Mouse (Mus musculus) limb, embryonic 14.5 days (tissue): Measurements from ENCODE around the gene Cenpp. TPM values are rescaled to one million over a fixed set of nuclear protein-coding genes. Genes with fewer than 3 reads are reported as not detected.

ENCODE experiments used
- ATAC-seq: fragments of 200-750 bp; cut with Nextera tagmentation; 2 replicates; pipeline ENCODE4 v1.8.0; 2017; ENCODE audit warnings: low read depth, moderate number of reproducible peaks, moderate TSS enrichment; ENCODE audit not compliant: low FRiP score
- DNase-seq: peaks from one replicate; pipeline ENCODE4 v3.0.0-alpha.2; 2015; ENCODE audit warnings: low spot score
- H3K27ac ChIP-seq: fragments of 300-500 bp; sonication (generic); replicated peaks from 2 replicates; pipeline ENCODE4 v1.5.1; 2014; ENCODE audit warnings: low read depth, mild to moderate bottlenecking, low read length, moderate library complexity, mixed read lengths
- H3K27me3 ChIP-seq: fragments of 300-500 bp; sonication (generic); 2 replicates; pipeline ENCODE4 v1.6.1; 2014; ENCODE audit warnings: low read length, mixed read lengths; ENCODE audit not compliant: control insufficient read depth, insufficient read depth
- H3K36me3 ChIP-seq: fragments of 300-500 bp; sonication (generic); 2 replicates; pipeline ENCODE4 v1.6.1; 2014; ENCODE audit warnings: mild to moderate bottlenecking, low read length, moderate library complexity, mixed read lengths; ENCODE audit not compliant: control insufficient read depth, insufficient read depth
- H3K4me1 ChIP-seq: fragments of 300-500 bp; sonication (generic); 2 replicates; pipeline ENCODE4 v1.6.1; 2014; ENCODE audit warnings: antibody characterized with exemption, low read length, mixed read lengths; ENCODE audit not compliant: control insufficient read depth, insufficient read depth
- H3K4me2 ChIP-seq: fragments of 300-500 bp; sonication (generic); replicated peaks from 2 replicates; pipeline ENCODE4 v1.6.1; 2014; ENCODE audit warnings: low read depth, mild to moderate bottlenecking, low read length, moderate library complexity; ENCODE audit not compliant: severe bottlenecking
- H3K4me3 ChIP-seq: fragments of 300-500 bp; sonication (generic); replicated peaks from 2 replicates; pipeline ENCODE4 v1.5.1; 2014; ENCODE audit warnings: low read length
- H3K9ac ChIP-seq: fragments of 300-500 bp; sonication (generic); 2 replicates; pipeline ENCODE4 v1.6.1; 2014; ENCODE audit warnings: mild to moderate bottlenecking, low read depth, low read length, moderate library complexity; ENCODE audit not compliant: severe bottlenecking
- H3K9me3 ChIP-seq: fragments of 300-500 bp; sonication (generic); 2 replicates; pipeline ENCODE4 v1.6.1; 2016; ENCODE audit warnings: low read length; ENCODE audit not compliant: control insufficient read depth
- POLR2A ChIP-seq: fragments of 200-500 bp; IDR thresholded peaks from 2 replicates; pipeline ENCODE4 v1.8.0; 2012; ENCODE audit warnings: inconsistent platforms, mild to moderate bottlenecking, moderate library complexity, borderline replicate concordance; ENCODE audit not compliant: insufficient read depth, insufficient read length; ENCODE audit errors: extremely low read depth
- WGBS: fragments of 180-500 bp; shearing (Covaris S2); extraction: QIAGEN DNeasy Blood & Tissue Kit; methylation state at CpG from one replicate; pipeline ENCODE4 v1.1.7; 2014; 5-methylcytosine and 5-hydroxymethylcytosine counted together
- polyA plus RNA-seq, 2 experiments: library from polyadenylated mRNA; depleted of rRNA in 1 of 2; stranded (reverse) in 1 of 2; unstranded in 1 of 2; fragments of >200 nt; fragmentation: Nextera tagmentation in 1 of 2; extraction: Ambion mirVana in 1 of 2; gene quantifications; 2 replicates each; pipeline versions ENCODE4 v1.2.1 to v1.2.3; 2012 to 2014

The Cenpp gene
- polyA plus RNA-seq, 2 experiments, result 9.8 to 22.2 TPM

- no peak overlapping the region; the same call in 1 of the 2 replicates for H3K9ac ChIP-seq
- H3K27ac ChIP-seq, result peak overlapping the region; percentile 74
- no peak overlapping the region for H3K4me3 ChIP-seq
- no peaks in the 10 kb centered on the region for H3K36me3 ChIP-seq
- ATAC-seq (no peak), DNase-seq (peak; percentile 66)
- no peaks in the 10 kb centered on the region for H3K9me3 ChIP-seq
- H3K4me1 ChIP-seq, result peaks cover 19% of the 10 kb centered on the region
- 80% methylated on average over 1 of the region's 1 CpGs for WGBS
- TF ChIP-seq POLR2A, result no peak
- no peak overlapping the region for H3K4me2 ChIP-seq
- H3K27me3 ChIP-seq, result no peaks in the 10 kb centered on the region
Measured at GRCm38 (mm10) chr13:49547563-49548150, 104.9 kb downstream of the Cenpp start.

- no peaks in the 10 kb centered on the region for H3K9me3 ChIP-seq
- DNase-seq (no peak), ATAC-seq (no peak)
- 0 out of 2 replicates have a peak overlapping the region, but pooled peaks have one; percentile 2 for H3K4me3 ChIP-seq
- TF ChIP-seq POLR2A, result no peak
- H3K4me2 ChIP-seq, result peak overlapping the region; percentile 28; the same call in 1 of the 2 replicates
- no peaks in the 10 kb centered on the region for H3K27me3 ChIP-seq
- WGBS, result 62% methylated on average over 1 of the region's 1 CpGs
- H3K36me3 ChIP-seq, result no peaks in the 10 kb centered on the region
- H3K4me1 ChIP-seq, result peaks cover 19% of the 10 kb centered on the region
- H3K27ac ChIP-seq, result peak overlapping the region; percentile 50; the same call in 1 of the 2 replicates
- H3K9ac ChIP-seq, result no peak overlapping the region
Measured at GRCm38 (mm10) chr13:49546517-49546916, 106.1 kb downstream of the Cenpp start.

DNA sequence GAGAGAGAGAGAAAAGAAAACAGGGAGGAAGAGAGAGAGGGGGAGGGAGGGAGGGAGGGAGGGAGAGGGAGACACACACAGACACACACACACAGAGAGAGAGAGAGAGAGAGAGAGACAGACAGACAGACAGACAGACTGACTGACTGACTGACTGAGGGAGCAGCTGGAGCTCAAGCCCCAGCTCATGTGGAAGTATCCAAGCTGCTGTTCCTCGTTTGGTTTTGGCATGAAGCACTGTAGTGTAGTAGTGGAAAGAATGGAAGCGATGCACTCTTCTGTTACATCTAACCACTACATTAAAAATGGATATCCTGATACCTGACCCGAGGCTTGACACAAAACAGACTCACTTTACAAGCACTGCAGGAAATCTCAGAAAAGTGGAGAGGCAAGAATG is 106.9 kb downstream of the Cenpp start:
- peaks cover 23% of the 10 kb centered on the region for H3K4me1 ChIP-seq
- H3K4me2 ChIP-seq, result peak overlapping the region; percentile 13; the same call in 1 of the 2 replicates
- 15% methylated on average over 3 of the region's 3 CpGs for WGBS
- no peak overlapping the region for H3K9ac ChIP-seq
- no peaks in the 10 kb centered on the region for H3K9me3 ChIP-seq
- H3K27me3 ChIP-seq, result no peaks in the 10 kb centered on the region
- peak; percentile 78 for DNase-seq
- no peaks in the 10 kb centered on the region for H3K36me3 ChIP-seq
- H3K27ac ChIP-seq, result peak overlapping the region; percentile 70
- peak; percentile 83 for ATAC-seq
- H3K4me3 ChIP-seq, result 0 out of 2 replicates have a peak overlapping the region, but pooled peaks have one; percentile 5
- no peak for TF ChIP-seq POLR2A

DNA sequence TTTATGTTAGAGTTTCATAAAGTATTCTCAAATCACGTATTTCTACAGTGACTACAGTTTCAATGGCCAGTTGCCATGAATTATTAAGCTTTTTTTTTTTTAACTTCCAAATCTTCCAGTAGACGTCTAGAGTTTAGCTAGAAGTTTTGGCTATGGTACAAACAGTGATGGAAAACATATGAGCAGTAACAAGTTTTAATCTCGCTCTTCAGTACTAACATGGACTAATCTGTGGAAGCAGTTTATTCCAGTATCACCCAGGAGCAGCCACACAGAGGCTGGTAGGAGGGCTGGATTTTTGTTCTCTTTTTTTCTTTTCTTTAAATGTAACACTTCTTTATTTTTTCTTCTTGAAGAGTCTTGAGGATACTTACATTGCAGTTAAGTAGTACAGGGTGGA is 108.3 kb downstream of the Cenpp start, which contains the start of gene Aspn:
Aspn (plus strand) TSS at position 165 of the 400 bp plus-strand sequence.
- Histone ChIP-seq H3K9me3 (no peaks in the 10 kb centered on the region), H3K9ac (no peak within 1 kb of the TSS), H3K27ac (peak within 1 kb of the TSS; percentile 70; the same call in 1 of the 2 replicates), H3K4me2 (0 out of 2 replicates have a peak within 1 kb of the TSS, but pooled peaks have one; percentile 13), H3K36me3 (no peaks in the 10 kb centered on the region), H3K27me3 (no peaks in the 10 kb centered on the region), H3K4me1 (peaks cover 24% of the 10 kb centered on the region), H3K4me3 (0 out of 2 replicates have a peak within 1 kb of the TSS, but pooled peaks have one; percentile 5)
- TF ChIP-seq POLR2A, result no peak
- 0 out of 2 replicates have a peak, but pooled peaks have one; percentile 62 for ATAC-seq
- peak; percentile 90 for DNase-seq
- 26% methylated on average over 3 of the region's 3 CpGs for WGBS

DNA sequence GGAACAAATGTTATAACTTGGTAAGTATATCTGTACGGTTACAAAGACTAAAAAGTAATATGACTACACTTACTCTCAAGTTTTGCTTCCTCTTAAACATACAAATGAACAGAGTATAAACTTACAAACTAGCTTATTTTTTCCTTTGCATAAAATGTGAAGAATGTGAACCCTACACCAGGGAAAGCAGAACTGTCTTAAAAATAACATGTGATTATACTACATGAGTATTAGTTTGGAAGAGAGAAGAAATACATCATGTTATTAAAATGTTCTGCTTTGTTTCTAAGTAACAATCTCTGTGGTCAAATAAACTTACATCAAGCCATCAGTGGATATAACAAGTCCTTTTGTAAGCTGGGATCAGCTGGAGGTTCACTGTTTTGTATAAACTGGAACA is 113.9 kb downstream of the Cenpp start:
- ATAC-seq, result peak; percentile 51; the same call in 1 of the 2 replicates
- DNase-seq, result no peak
- H3K4me3 ChIP-seq, result no peak overlapping the region
- H3K36me3 ChIP-seq, result no peaks in the 10 kb centered on the region
- 62% methylated on average over 1 of the region's 1 CpGs for WGBS
- no peaks in the 10 kb centered on the region for H3K9me3 ChIP-seq
- no peak for TF ChIP-seq POLR2A
- H3K4me2 ChIP-seq, result no peak overlapping the region
- H3K27ac ChIP-seq, result 0 out of 2 replicates have a peak overlapping the region, but pooled peaks have one; percentile 52
- H3K27me3 ChIP-seq, result no peaks in the 10 kb centered on the region
- 0 out of 2 replicates have a peak, but pooled peaks cover 9% of the 10 kb centered on the region for H3K4me1 ChIP-seq
- H3K9ac ChIP-seq, result no peak overlapping the region
